Mouse (Mus musculus): Measurements from ENCODE around the gene Tmem164.

Tmem164 gene

GRCm38 (mm10) chrX:142748574-142748973 lies 67.4 kb downstream of the Tmem164 start:
- DNase-seq (ENCODE audit: low read depth, low spot score) = no peak

GRCm38 (mm10) chrX:142750775-142751174 lies 69.6 kb downstream of the Tmem164 start:
- DNase-seq (ENCODE audit: low read depth, low spot score) = no peak

- no peak for DNase-seq (ENCODE audit: low read depth, low spot score)
Observed at GRCm38 (mm10) chrX:142755542-142755941, 74.3 kb downstream of the Tmem164 start.

GRCm38 (mm10) chrX:142760415-142760814 lies 79.2 kb downstream of the Tmem164 start:
- no peak for DNase-seq (ENCODE audit: low read depth, low spot score)

GRCm38 (mm10) chrX:142763337-142763736 lies 82.1 kb downstream of the Tmem164 start:
- DNase-seq (ENCODE audit: low read depth, low spot score) = no peak

GRCm38 (mm10) chrX:142769698-142770097 lies 88.5 kb downstream of the Tmem164 start:
- DNase-seq (ENCODE audit: low read depth, low spot score) = no peak

GRCm38 (mm10) chrX:142773658-142774057 lies 92.5 kb downstream of the Tmem164 start:
- DNase-seq (ENCODE audit: low read depth, low spot score) = no peak

- no peak for DNase-seq (ENCODE audit: low read depth, low spot score)
Observed at GRCm38 (mm10) chrX:142776131-142776530, 94.9 kb downstream of the Tmem164 start.

GRCm38 (mm10) chrX:142778638-142779037 lies 97.4 kb downstream of the Tmem164 start:
- no peak for DNase-seq (ENCODE audit: low read depth, low spot score)

GRCm38 (mm10) chrX:142786160-142787052 lies 105.2 kb downstream of the Tmem164 start:
- DNase-seq (ENCODE audit: low read depth, low spot score) = no peak

GRCm38 (mm10) chrX:142792185-142792584 lies 111.0 kb downstream of the Tmem164 start:
- DNase-seq (ENCODE audit: low read depth, low spot score) = no peak

GRCm38 (mm10) chrX:142794069-142794610 lies 112.9 kb downstream of the Tmem164 start:
- no peak for DNase-seq (ENCODE audit: low read depth, low spot score)

- DNase-seq (ENCODE audit: low read depth, low spot score) = no peak
Observed at GRCm38 (mm10) chrX:142804596-142804995, 123.4 kb downstream of the Tmem164 start.

GRCm38 (mm10) chrX:142806126-142806525 lies 124.9 kb downstream of the Tmem164 start:
- DNase-seq (ENCODE audit: low read depth, low spot score) = no peak

- peak; percentile 27 for DNase-seq (ENCODE audit: low read depth, low spot score)
Observed at GRCm38 (mm10) chrX:142806620-142807061, 125.4 kb downstream of the Tmem164 start.

- peak; percentile 49 for DNase-seq (ENCODE audit: low read depth, low spot score)
Observed at GRCm38 (mm10) chrX:142808411-142808810, 127.2 kb downstream of the Tmem164 start.

- peak; percentile 35 for DNase-seq (ENCODE audit: low read depth, low spot score)
Observed at GRCm38 (mm10) chrX:142813146-142813545, 131.9 kb downstream of the Tmem164 start.

- DNase-seq (ENCODE audit: low read depth, low spot score) = peak; percentile 40
Observed at GRCm38 (mm10) chrX:142818057-142818682, 137.0 kb downstream of the Tmem164 start.

GRCm38 (mm10) chrX:142821239-142821638 lies 140.0 kb downstream of the Tmem164 start:
- DNase-seq (ENCODE audit: low read depth, low spot score) = no peak

- peak; percentile 17 for DNase-seq (ENCODE audit: low read depth, low spot score)
Observed at GRCm38 (mm10) chrX:142821846-142822245, 140.6 kb downstream of the Tmem164 start.

GRCm38 (mm10) chrX:142825309-142825708 lies 144.1 kb downstream of the Tmem164 start:
- no peak for DNase-seq (ENCODE audit: low read depth, low spot score)

- DNase-seq (ENCODE audit: low read depth, low spot score) = no peak
Observed at GRCm38 (mm10) chrX:142827644-142828043, 146.4 kb downstream of the Tmem164 start.
